Mouse (Mus musculus) liver, embryonic 15.5 days (tissue): Measurements from ENCODE around the gene Gapt. TPM values are rescaled to one million over a fixed set of nuclear protein-coding genes. Genes with fewer than 3 reads are reported as not detected.
A peak's percentile ranks its signal among the peaks of the same experiment; 100 is the strongest.
"Not testable (repeated sequence)": the region's sequence is repeated elsewhere in the genome, so short reads cannot be mapped to it uniquely, and the experiment has no call there.

ENCODE experiments used
- ATAC-seq: fragments of 200-750 bp; cut with Nextera tagmentation; 2 replicates; pipeline ENCODE4 v1.8.0; 2017; ENCODE audit warnings: moderate number of reproducible peaks, mild to moderate bottlenecking, moderate library complexity; ENCODE audit not compliant: insufficient read depth
- H3K27ac ChIP-seq: fragments of 300-500 bp; sonication (generic); replicated peaks from 2 replicates; pipeline ENCODE4 v1.5.1; 2015; ENCODE audit warnings: mild to moderate bottlenecking, inconsistent platforms
- H3K27me3 ChIP-seq: fragments of 300-500 bp; sonication (generic); 2 replicates; pipeline ENCODE4 v1.6.1; 2015; ENCODE audit warnings: mild to moderate bottlenecking, inconsistent platforms
- H3K36me3 ChIP-seq: fragments of 300-500 bp; sonication (generic); replicated peaks from 2 replicates; pipeline ENCODE4 v1.6.1; 2015; ENCODE audit warnings: moderate library complexity, mild to moderate bottlenecking, inconsistent platforms
- H3K4me1 ChIP-seq: fragments of 300-500 bp; sonication (generic); replicated peaks from 2 replicates; pipeline ENCODE4 v1.6.1; 2015; ENCODE audit warnings: inconsistent platforms
- H3K4me2 ChIP-seq: fragments of 300-500 bp; sonication (generic); 2 replicates; pipeline ENCODE4 v1.6.1; 2015; ENCODE audit warnings: moderate library complexity, mild to moderate bottlenecking, inconsistent platforms
- H3K4me3 ChIP-seq: fragments of 300-500 bp; sonication (generic); replicated peaks from 2 replicates; pipeline ENCODE4 v1.5.1; 2015; ENCODE audit warnings: mild to moderate bottlenecking, inconsistent platforms
- H3K9ac ChIP-seq: fragments of 300-500 bp; sonication (generic); 2 replicates; pipeline ENCODE4 v1.6.1; 2015; ENCODE audit warnings: moderate library complexity, mild to moderate bottlenecking, inconsistent platforms
- H3K9me3 ChIP-seq: fragments of 300-500 bp; sonication (generic); replicated peaks from 2 replicates; pipeline ENCODE4 v1.6.1; 2016; ENCODE audit warnings: inconsistent platforms
- WGBS: fragments of 180-500 bp; shearing (Covaris S2); methylation state at CpG from one replicate; pipeline ENCODE4 v1.1.7; 2015; ENCODE audit warnings: mixed read lengths; ENCODE audit not compliant: insufficient replicate concordance; 5-methylcytosine and 5-hydroxymethylcytosine counted together
- polyA plus RNA-seq: library from polyadenylated mRNA; unstranded; fragments of >200 nt; fragmentation: Nextera tagmentation; extraction: Ambion mirVana; gene quantifications from 2 replicates; pipeline ENCODE4 v1.2.1, GENCODE M21; 2015

Gapt gene
- polyA plus RNA-seq, 1 experiment from 2014 or later, result 3.3 TPM

- H3K27ac ChIP-seq, result 0 out of 2 replicates have a peak within 1 kb of the TSS, but pooled peaks have one; percentile 29
- peak within 1 kb of the TSS; percentile 59 for H3K4me3 ChIP-seq
- WGBS, result under 1% methylated on average over 71 of the region's 71 CpGs
- peaks cover 4% of the 10 kb centered on the region for H3K36me3 ChIP-seq
- ATAC-seq, result peak; percentile 82
- H3K9ac ChIP-seq, result peak within 1 kb of the TSS; percentile 39
- H3K27me3 ChIP-seq, result peaks cover 50% of the 10 kb centered on the region
- H3K9me3 ChIP-seq, result no peaks in the 10 kb centered on the region
- H3K4me1 ChIP-seq, result peaks cover 12% of the 10 kb centered on the region
- peak within 1 kb of the TSS; percentile 84 for H3K4me2 ChIP-seq
These were observed 37.5 kb upstream of the Gapt start, which contains the start of gene Plk2 for GRCm38 (mm10) chr13:110394291-110395178. Plk2 (plus strand) TSS chr13:110395046.

DNA sequence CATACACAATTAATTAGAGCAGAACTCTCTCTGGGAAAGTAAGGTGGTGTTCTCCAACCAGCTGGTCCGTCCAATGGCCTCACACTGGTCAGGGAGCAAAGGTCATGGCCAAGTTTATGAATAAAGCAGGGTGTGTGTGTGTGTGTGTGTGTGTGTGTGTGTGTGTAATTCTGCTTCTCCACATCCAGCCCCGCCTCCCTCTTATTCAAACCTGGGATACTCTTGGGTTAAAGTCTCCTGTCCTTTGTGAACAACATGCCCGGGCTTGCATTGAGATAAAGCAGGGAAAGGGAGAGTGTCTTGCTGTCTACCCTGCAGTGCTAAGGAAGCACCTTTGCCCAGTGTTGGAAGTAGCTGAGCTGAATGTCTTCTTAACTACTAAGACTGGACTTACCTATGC, 35.6 kb upstream of the Gapt start:
- WGBS, result 35% methylated on average over 3 of the region's 3 CpGs
- no peak for ATAC-seq
- H3K4me2 ChIP-seq, result no peak overlapping the region
- no peaks in the 10 kb centered on the region for H3K9me3 ChIP-seq
- no peak overlapping the region for H3K27ac ChIP-seq
- H3K36me3 ChIP-seq, result no peaks in the 10 kb centered on the region
- no peak overlapping the region for H3K4me3 ChIP-seq
- H3K27me3 ChIP-seq, result peaks cover 48% of the 10 kb centered on the region
- H3K4me1 ChIP-seq, result peaks cover 12% of the 10 kb centered on the region
- H3K9ac ChIP-seq, result no peak overlapping the region

- Histone ChIP-seq H3K4me3 (no peak overlapping the region), H3K9ac (no peak overlapping the region), H3K4me1 (peaks cover 12% of the 10 kb centered on the region), H3K36me3 (no peaks in the 10 kb centered on the region), H3K4me2 (no peak overlapping the region), H3K27ac (no peak overlapping the region), H3K9me3 (no peaks in the 10 kb centered on the region), H3K27me3 (peaks cover 45% of the 10 kb centered on the region)
- no peak for ATAC-seq
- 15% methylated on average over 8 of the region's 8 CpGs for WGBS
These were observed 35.2 kb upstream of the Gapt start for GRCm38 (mm10) chr13:110392210-110392609.

DNA sequence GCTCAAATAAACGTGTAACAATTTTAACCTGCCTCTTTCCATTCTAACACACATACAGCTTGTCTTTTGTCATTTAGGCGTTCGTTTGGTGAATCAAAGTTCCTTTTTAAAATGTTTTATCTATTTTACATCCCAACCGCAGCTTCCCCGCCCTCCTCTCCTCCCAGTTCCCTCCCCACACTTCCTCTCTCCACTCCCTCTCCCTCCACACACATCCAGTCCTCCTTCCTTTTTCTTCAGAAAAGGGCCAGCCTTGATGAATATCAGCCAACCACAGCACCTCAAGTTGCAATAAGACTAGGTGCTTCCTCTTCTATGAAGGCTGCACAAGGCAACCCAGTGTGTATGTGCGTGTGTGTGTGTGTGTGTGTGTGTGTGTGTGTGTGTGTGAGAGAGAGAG, 27.5 kb upstream of the Gapt start:
- no peak overlapping the region for H3K4me2 ChIP-seq
- no peaks in the 10 kb centered on the region for H3K36me3 ChIP-seq
- no peaks in the 10 kb centered on the region for H3K27me3 ChIP-seq
- ATAC-seq, result no peak
- no peaks in the 10 kb centered on the region for H3K9me3 ChIP-seq
- no peak overlapping the region for H3K27ac ChIP-seq
- WGBS, result 10% methylated on average over 6 of the region's 6 CpGs
- no peaks in the 10 kb centered on the region for H3K4me1 ChIP-seq
- H3K9ac ChIP-seq, result no peak overlapping the region
- H3K4me3 ChIP-seq, result no peak overlapping the region

DNA sequence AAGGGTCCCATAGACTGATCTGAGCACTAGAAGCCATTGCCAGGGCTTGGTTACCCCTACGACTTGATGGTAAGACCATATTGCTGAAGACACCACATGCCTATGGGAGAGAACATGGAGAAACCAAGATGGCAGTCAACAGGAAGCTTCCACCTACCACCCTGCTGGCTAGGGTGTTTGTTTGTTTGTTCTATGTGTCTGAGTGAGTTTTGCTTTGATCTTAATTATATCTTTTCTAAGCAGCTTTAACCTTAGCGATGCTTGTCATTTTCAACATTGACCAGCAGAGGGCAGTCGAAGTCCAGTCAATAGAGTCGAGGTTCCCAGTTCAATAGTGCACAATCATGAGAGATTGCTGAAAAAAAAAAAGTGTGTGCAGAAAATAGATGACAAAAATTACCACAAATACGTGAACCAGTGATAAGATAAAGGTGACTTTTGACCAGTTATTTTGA, 25.5 kb upstream of the Gapt start:
- Histone ChIP-seq H3K27ac (no peak overlapping the region), H3K27me3 (no peaks in the 10 kb centered on the region), H3K4me2 (no peak overlapping the region), H3K4me3 (no peak overlapping the region), H3K9ac (no peak overlapping the region), H3K9me3 (no peaks in the 10 kb centered on the region), H3K4me1 (no peaks in the 10 kb centered on the region), H3K36me3 (no peaks in the 10 kb centered on the region)
- no peak for ATAC-seq
- 16% methylated on average over 5 of the region's 5 CpGs for WGBS

GRCm38 (mm10) chr13:110369673-110370072, 12.7 kb upstream of the Gapt start:
- no peak for ATAC-seq
- Histone ChIP-seq H3K27me3 (no peaks in the 10 kb centered on the region), H3K27ac (no peak overlapping the region), H3K9me3 (no peaks in the 10 kb centered on the region), H3K4me3 (no peak overlapping the region), H3K4me1 (peaks cover 14% of the 10 kb centered on the region; the same call in 1 of the 2 replicates), H3K4me2 (no peak overlapping the region), H3K36me3 (no peaks in the 10 kb centered on the region), H3K9ac (no peak overlapping the region)
- WGBS, result 63% methylated on average over 1 of the region's 1 CpGs

DNA sequence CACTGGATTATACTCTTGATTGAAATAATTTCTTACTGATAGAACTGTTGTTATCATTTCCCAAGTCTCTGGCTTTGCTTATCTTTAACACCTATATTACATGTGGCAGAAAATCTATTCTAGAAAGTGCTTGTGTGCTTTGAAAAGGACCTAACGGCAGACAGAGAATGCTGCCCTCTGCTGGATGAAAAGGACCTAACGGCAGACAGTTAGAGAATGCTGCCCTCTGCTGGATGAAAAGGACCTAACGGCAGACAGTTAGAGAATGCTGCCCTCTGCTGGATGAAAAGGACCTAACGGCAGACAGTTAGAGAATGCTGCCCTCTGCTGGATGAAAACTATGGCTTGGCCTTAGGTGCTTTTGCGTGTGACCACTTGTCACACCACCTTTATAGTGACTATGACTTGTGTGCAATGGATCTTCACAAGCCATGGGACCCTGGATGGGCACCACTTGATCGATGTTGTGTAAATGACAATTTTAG, 11.6 kb upstream of the Gapt start:
- not testable (repeated sequence) for H3K9ac ChIP-seq, H3K36me3 ChIP-seq, H3K27ac ChIP-seq, H3K4me3 ChIP-seq, H3K27me3 ChIP-seq, H3K4me2 ChIP-seq, H3K9me3 ChIP-seq
- H3K4me1 ChIP-seq, result peaks cover 14% of the 10 kb centered on the region; the same call in 1 of the 2 replicates
- ATAC-seq, result peak; percentile 19; the same call in 1 of the 2 replicates
- WGBS, result 45% methylated on average over 6 of the region's 6 CpGs

- 48% methylated on average over 3 of the region's 3 CpGs for WGBS
- Histone ChIP-seq H3K36me3 (no peaks in the 10 kb centered on the region), H3K4me2 (no peak overlapping the region), H3K27me3 (no peaks in the 10 kb centered on the region), H3K4me3 (no peak overlapping the region), H3K9me3 (no peaks in the 10 kb centered on the region), H3K4me1 (peaks cover 14% of the 10 kb centered on the region; the same call in 1 of the 2 replicates), H3K9ac (no peak overlapping the region), H3K27ac (no peak overlapping the region)
- ATAC-seq, result peak; percentile 59
These were observed 11.1 kb upstream of the Gapt start for GRCm38 (mm10) chr13:110367961-110368555.

GRCm38 (mm10) chr13:110366477-110366876, 9.5 kb upstream of the Gapt start:
- Histone ChIP-seq H3K27ac (0 out of 2 replicates have a peak overlapping the region, but pooled peaks have one; percentile 24), H3K27me3 (no peaks in the 10 kb centered on the region), H3K9ac (no peak overlapping the region), H3K4me3 (no peak overlapping the region), H3K9me3 (no peaks in the 10 kb centered on the region), H3K4me2 (no peak overlapping the region), H3K36me3 (no peaks in the 10 kb centered on the region), H3K4me1 (peaks cover 14% of the 10 kb centered on the region; the same call in 1 of the 2 replicates)
- ATAC-seq, result peak; percentile 65
- 48% methylated on average over 3 of the region's 3 CpGs for WGBS

DNA sequence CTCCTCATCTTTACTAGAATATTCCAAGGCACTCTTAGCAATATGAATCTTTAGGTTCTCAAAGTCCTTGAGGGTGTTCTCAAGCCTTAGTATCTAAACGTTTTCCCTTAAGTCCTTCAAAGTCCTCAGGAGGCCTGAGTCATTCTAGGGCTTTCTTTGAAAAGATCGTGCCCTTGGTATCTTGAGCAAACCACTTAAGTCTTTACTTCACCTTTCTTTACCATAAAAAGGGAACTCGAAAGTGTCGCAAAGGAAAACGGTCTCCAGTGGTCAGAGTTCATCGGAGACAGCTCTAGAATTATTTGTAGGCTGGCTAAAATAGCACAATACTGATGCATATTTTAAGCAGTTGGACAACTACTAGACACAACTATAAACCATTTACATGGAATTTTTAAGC, 6.7 kb upstream of the Gapt start:
- Histone ChIP-seq H3K36me3 (no peaks in the 10 kb centered on the region), H3K27ac (no peak overlapping the region), H3K9me3 (no peaks in the 10 kb centered on the region), H3K27me3 (no peaks in the 10 kb centered on the region), H3K4me2 (no peak overlapping the region), H3K9ac (no peak overlapping the region), H3K4me1 (peaks cover 14% of the 10 kb centered on the region; the same call in 1 of the 2 replicates), H3K4me3 (no peak overlapping the region)
- ATAC-seq, result no peak
- WGBS, result 21% methylated on average over 6 of the region's 6 CpGs

GRCm38 (mm10) chr13:110351051-110351450, 5.9 kb downstream of the Gapt start:
- Histone ChIP-seq H3K4me1 (0 out of 2 replicates have a peak, but pooled peaks cover 4% of the 10 kb centered on the region), H3K4me3 (no peak overlapping the region), H3K4me2 (no peak overlapping the region), H3K9ac (no peak overlapping the region), H3K36me3 (no peaks in the 10 kb centered on the region), H3K9me3 (no peaks in the 10 kb centered on the region), H3K27me3 (no peaks in the 10 kb centered on the region), H3K27ac (no peak overlapping the region)
- 65% methylated on average over 6 of the region's 6 CpGs for WGBS
- ATAC-seq, result no peak
